Mouse (Mus musculus): ENCODE measurements around the gene Ccdc34. TPM values are rescaled to one million over a fixed set of nuclear protein-coding genes. Genes with fewer than 3 reads are reported as not detected.
"Not testable (repeated sequence)": the region's sequence is repeated elsewhere in the genome, so short reads cannot be mapped to it uniquely, and the experiment has no call there.

Gene Ccdc34
- polyA plus RNA-seq, 1 experiment: 45.9 TPM

DNA sequence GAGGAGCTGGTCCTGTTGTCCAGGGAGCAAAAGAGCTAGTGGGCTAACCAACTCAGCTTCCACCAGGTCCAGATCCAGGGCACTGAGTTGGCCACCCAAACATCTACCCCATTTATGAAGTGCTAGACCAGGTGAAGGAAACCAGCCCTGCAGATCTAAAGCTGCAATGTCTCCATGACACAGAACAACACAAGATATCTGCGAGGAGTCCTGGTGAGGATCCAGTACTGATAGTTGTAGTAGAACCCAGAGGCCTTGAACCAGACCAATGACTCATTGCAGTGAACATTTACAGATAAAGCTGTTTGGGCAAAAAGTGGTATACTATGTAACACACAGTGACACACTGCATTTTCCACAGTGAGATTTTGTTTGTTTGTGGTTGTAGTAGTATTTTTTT is 120.5 kb downstream of the Ccdc34 start:
- H3K9me3 ChIP-seq (replicated peaks; ENCODE audit: control insufficient read depth, insufficient read depth, low read length, poor library complexity, severe bottlenecking): no peaks in the 10 kb centered on the region
- H3K27ac ChIP-seq (ENCODE audit: insufficient read depth, low read length): no peak overlapping the region
- H3K4me3 ChIP-seq (ENCODE audit: low read depth, low read length): no peak overlapping the region
- no peaks in the 10 kb centered on the region for H3K36me3 ChIP-seq (ENCODE audit: control insufficient read depth, insufficient read depth, low read length, poor library complexity, severe bottlenecking)
- TF ChIP-seq EP300 (IDR thresholded peaks at IDR 0.05; ENCODE audit: insufficient read depth, low read depth, low read length): no peak
- TF ChIP-seq POLR2A (IDR thresholded peaks at IDR 0.05; ENCODE audit: insufficient read depth, low read length): no peak
- no peak for TF ChIP-seq CTCF (IDR thresholded peaks at IDR 0.05; ENCODE audit: low read depth, low read length)
- H3K4me1 ChIP-seq (ENCODE audit: control insufficient read depth, insufficient read depth, low read length): no peaks in the 10 kb centered on the region
- no peak overlapping the region for H3K9ac ChIP-seq (ENCODE audit: low read depth, poor library complexity, severe bottlenecking)
- H3K27me3 ChIP-seq (ENCODE audit: control insufficient read depth, insufficient read depth, low read length, poor library complexity, severe bottlenecking): no peaks in the 10 kb centered on the region

DNA sequence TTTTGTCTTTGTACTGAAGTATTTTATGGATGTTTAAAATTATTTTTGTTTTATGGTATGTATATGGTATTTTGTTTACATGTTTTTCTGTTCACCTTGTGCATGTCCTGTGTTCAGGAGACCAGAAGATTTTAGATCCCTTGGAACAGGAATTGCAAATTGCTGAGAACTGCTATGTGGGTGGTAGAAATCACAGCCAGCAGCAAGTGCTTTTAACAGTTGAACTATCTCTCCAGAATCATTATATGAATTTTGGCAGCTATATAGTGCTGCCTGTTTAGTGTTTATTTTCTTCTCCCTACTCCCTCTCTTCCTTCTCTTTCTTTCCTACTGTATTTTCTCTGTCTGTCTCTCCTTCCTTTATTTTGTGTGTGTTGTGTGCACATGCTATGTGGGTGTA is 130.4 kb downstream of the Ccdc34 start:
- H3K9ac ChIP-seq (ENCODE audit: low read depth, poor library complexity, severe bottlenecking); H3K4me3 ChIP-seq (ENCODE audit: low read depth, low read length); H3K9me3 ChIP-seq (replicated peaks; ENCODE audit: control insufficient read depth, insufficient read depth, low read length, poor library complexity, severe bottlenecking); H3K36me3 ChIP-seq (ENCODE audit: control insufficient read depth, insufficient read depth, low read length, poor library complexity, severe bottlenecking); H3K4me1 ChIP-seq (ENCODE audit: control insufficient read depth, insufficient read depth, low read length); H3K27me3 ChIP-seq (ENCODE audit: control insufficient read depth, insufficient read depth, low read length, poor library complexity, severe bottlenecking); H3K27ac ChIP-seq (ENCODE audit: insufficient read depth, low read length): not testable (repeated sequence)

DNA sequence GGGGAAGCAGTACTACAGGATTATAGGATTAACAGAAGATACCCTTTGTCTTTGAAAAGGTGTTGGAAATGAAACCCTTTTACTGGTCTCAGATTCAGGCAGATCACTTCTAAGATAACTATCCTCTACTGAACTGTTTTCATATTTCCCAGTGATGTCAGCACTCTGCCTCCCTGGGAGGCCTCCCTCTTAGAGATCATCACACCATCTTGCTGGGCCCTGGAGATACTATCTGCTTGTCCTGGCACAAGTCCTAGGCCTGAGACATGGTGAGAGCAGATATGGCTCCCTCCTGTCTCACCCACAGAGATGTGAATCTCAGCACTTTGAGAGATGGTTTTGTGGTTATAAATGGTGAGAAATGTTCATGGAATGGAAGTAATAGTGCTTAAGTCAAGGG is 131.6 kb downstream of the Ccdc34 start:
- H3K9me3 ChIP-seq (replicated peaks; ENCODE audit: control insufficient read depth, insufficient read depth, low read length, poor library complexity, severe bottlenecking): no peaks in the 10 kb centered on the region
- no peaks in the 10 kb centered on the region for H3K27me3 ChIP-seq (ENCODE audit: control insufficient read depth, insufficient read depth, low read length, poor library complexity, severe bottlenecking)
- H3K9ac ChIP-seq (ENCODE audit: low read depth, poor library complexity, severe bottlenecking): no peak overlapping the region
- H3K27ac ChIP-seq (ENCODE audit: insufficient read depth, low read length): no peak overlapping the region
- H3K36me3 ChIP-seq (ENCODE audit: control insufficient read depth, insufficient read depth, low read length, poor library complexity, severe bottlenecking): no peaks in the 10 kb centered on the region
- no peaks in the 10 kb centered on the region for H3K4me1 ChIP-seq (ENCODE audit: control insufficient read depth, insufficient read depth, low read length)
- H3K4me3 ChIP-seq (ENCODE audit: low read depth, low read length): no peak overlapping the region
- no peak for TF ChIP-seq POLR2A (IDR thresholded peaks at IDR 0.05; ENCODE audit: insufficient read depth, low read length)

DNA sequence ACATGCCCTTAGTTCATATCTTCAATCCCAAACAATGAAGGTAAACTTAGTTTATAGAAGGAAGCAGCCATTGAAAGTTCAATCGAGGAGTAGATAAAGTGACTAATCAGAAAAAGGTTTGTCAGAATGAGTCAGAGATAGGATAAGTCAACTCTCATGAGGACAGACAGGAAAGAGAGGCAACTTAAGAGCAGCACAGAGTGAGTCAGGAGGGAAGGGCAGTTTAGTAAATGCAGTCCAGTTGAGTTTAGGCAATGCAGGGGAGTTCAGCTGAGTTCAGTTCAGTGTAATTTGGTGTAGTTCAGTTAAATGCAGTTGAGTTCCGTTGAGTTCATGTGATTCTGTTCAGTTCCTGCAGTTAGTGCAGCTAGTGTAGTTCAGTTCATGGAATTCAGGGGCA is 138.7 kb downstream of the Ccdc34 start:
- no peak overlapping the region for H3K4me3 ChIP-seq (ENCODE audit: low read depth, low read length)
- H3K9ac ChIP-seq (ENCODE audit: low read depth, poor library complexity, severe bottlenecking): no peak overlapping the region
- peaks cover 13% of the 10 kb centered on the region for H3K9me3 ChIP-seq (replicated peaks; ENCODE audit: control insufficient read depth, insufficient read depth, low read length, poor library complexity, severe bottlenecking)
- TF ChIP-seq CTCF (IDR thresholded peaks at IDR 0.05; ENCODE audit: low read depth, low read length) (no peak), POLR2A (IDR thresholded peaks at IDR 0.05; ENCODE audit: insufficient read depth, low read length) (no peak), EP300 (IDR thresholded peaks at IDR 0.05; ENCODE audit: insufficient read depth, low read depth, low read length) (no peak)
- H3K27ac ChIP-seq (ENCODE audit: insufficient read depth, low read length): no peak overlapping the region
- H3K4me1 ChIP-seq (ENCODE audit: control insufficient read depth, insufficient read depth, low read length): no peaks in the 10 kb centered on the region
- H3K36me3 ChIP-seq (ENCODE audit: control insufficient read depth, insufficient read depth, low read length, poor library complexity, severe bottlenecking): no peaks in the 10 kb centered on the region
- no peaks in the 10 kb centered on the region for H3K27me3 ChIP-seq (ENCODE audit: control insufficient read depth, insufficient read depth, low read length, poor library complexity, severe bottlenecking)

DNA sequence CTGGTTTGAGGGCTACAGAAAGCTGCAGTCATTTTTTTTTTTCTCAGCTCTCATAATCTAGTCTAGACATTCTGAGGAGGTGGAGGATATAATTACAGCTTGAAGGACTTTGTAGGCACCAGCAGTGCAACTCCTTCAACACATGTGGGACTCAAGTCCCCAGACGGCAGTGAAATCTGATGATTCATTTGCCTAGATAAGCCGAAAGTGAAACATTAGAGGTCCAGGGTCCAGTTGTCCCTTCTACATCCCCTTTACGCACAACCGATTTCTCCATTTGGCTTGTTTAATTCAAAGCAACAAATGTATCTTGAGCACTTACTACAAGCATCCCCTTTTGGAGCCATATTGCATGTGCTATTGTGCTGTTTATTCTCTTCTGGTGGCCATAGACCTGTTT is 147.4 kb downstream of the Ccdc34 start:
- H3K4me1 ChIP-seq (ENCODE audit: control insufficient read depth, insufficient read depth, low read length): no peaks in the 10 kb centered on the region
- TF ChIP-seq POLR2A (IDR thresholded peaks at IDR 0.05; ENCODE audit: insufficient read depth, low read length) (no peak), EP300 (IDR thresholded peaks at IDR 0.05; ENCODE audit: insufficient read depth, low read depth, low read length) (no peak), CTCF (IDR thresholded peaks at IDR 0.05; ENCODE audit: low read depth, low read length) (no peak)
- no peaks in the 10 kb centered on the region for H3K9me3 ChIP-seq (replicated peaks; ENCODE audit: control insufficient read depth, insufficient read depth, low read length, poor library complexity, severe bottlenecking)
- no peaks in the 10 kb centered on the region for H3K36me3 ChIP-seq (ENCODE audit: control insufficient read depth, insufficient read depth, low read length, poor library complexity, severe bottlenecking)
- no peak overlapping the region for H3K27ac ChIP-seq (ENCODE audit: insufficient read depth, low read length)
- H3K27me3 ChIP-seq (ENCODE audit: control insufficient read depth, insufficient read depth, low read length, poor library complexity, severe bottlenecking): 0 out of 2 replicates have a peak, but pooled peaks cover 1% of the 10 kb centered on the region
- no peak overlapping the region for H3K4me3 ChIP-seq (ENCODE audit: low read depth, low read length)
- H3K9ac ChIP-seq (ENCODE audit: low read depth, poor library complexity, severe bottlenecking): no peak overlapping the region

DNA sequence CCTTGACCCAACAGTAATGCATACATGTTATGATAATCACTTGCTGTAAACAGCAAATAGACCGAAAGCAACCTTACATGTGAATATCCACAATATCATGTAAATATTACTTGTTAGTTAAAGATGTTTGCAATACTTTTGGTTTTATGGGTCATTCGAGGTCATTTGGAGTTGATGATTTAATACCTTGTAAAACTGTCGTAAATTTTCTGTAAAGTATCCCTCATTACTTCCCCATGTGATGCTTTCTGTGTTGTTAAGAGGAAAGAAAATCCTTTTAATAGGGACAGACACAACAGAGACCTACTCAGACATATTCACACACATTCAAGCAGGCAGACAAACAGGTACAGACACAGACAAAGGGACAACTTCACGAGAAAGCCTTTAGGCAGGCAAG is 150.1 kb downstream of the Ccdc34 start:
- TF ChIP-seq EP300 (IDR thresholded peaks at IDR 0.05; ENCODE audit: insufficient read depth, low read depth, low read length): no peak
- TF ChIP-seq CTCF (IDR thresholded peaks at IDR 0.05; ENCODE audit: low read depth, low read length): no peak
- no peak for TF ChIP-seq POLR2A (IDR thresholded peaks at IDR 0.05; ENCODE audit: insufficient read depth, low read length)
- 0 out of 2 replicates have a peak, but pooled peaks cover 1% of the 10 kb centered on the region for H3K27me3 ChIP-seq (ENCODE audit: control insufficient read depth, insufficient read depth, low read length, poor library complexity, severe bottlenecking)

More for the DNA sequence above, 150.1 kb downstream of the Ccdc34 start:
- peaks cover 2% of the 10 kb centered on the region for H3K4me1 ChIP-seq (ENCODE audit: control insufficient read depth, insufficient read depth, low read length)
- no peak overlapping the region for H3K9ac ChIP-seq (ENCODE audit: low read depth, poor library complexity, severe bottlenecking)
- H3K36me3 ChIP-seq (ENCODE audit: control insufficient read depth, insufficient read depth, low read length, poor library complexity, severe bottlenecking): no peaks in the 10 kb centered on the region
- H3K4me3 ChIP-seq (ENCODE audit: low read depth, low read length): no peak overlapping the region
- no peaks in the 10 kb centered on the region for H3K9me3 ChIP-seq (replicated peaks; ENCODE audit: control insufficient read depth, insufficient read depth, low read length, poor library complexity, severe bottlenecking)
- H3K27ac ChIP-seq (ENCODE audit: insufficient read depth, low read length): no peak overlapping the region

All from ES-Bruce4 (cell line).